Mouse (Mus musculus): Measurements from ENCODE around the gene Syce3.

GRCm38 (mm10) chr15:89428821-89429351, 18.6 kb upstream of the Syce3 start:
- TF ChIP-seq CTCF (IDR thresholded peaks at IDR 0.05; ENCODE audit: low read depth, low read length) (no peak), POLR2A (IDR thresholded peaks at IDR 0.05; ENCODE audit: insufficient read depth, low read length) (no peak), EP300 (IDR thresholded peaks at IDR 0.05; ENCODE audit: insufficient read depth, low read depth, low read length) (no peak)

Measured in ES-Bruce4 (cell line).